Mouse (Mus musculus): ENCODE results near the gene S100a3. TPM values are rescaled to one million over a fixed set of nuclear protein-coding genes. Genes with fewer than 3 reads are reported as not detected.

Gene S100a3
- polyA plus RNA-seq, 1 experiment from 2014 or later: 0.32 TPM

DNA sequence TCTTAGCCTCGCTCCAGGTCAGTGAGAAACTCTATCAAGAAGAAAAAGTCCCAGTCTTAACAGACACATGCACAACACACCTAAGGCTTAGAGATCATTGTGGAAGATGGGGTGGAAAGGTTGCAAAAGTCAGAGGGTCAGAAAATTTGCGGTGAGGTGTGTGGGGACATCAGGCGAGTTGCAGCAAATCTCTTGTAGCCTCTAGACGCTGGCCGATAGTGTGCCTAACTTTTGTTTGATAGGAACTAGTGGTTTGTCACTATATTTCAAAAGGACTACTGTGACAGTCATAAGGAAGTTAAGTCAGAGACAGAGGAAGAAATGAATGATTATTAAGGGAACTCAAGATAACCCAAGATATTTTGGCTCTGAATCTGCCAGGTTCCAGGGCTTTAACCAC lies 67.0 kb downstream of the S100a3 start:
- Histone ChIP-seq H3K4me2 (ENCODE audit: low read length) (no peak overlapping the region), H3K27ac (replicated peaks in 1 of 2; ENCODE audit: control insufficient read depth in 1 of 2, insufficient read depth in 1 of 2, low read depth in 2 of 2, low read length in 2 of 2) (no peak overlapping the region), H3K4me1 (ENCODE audit: control insufficient read depth in 2 of 2, insufficient read depth in 2 of 2, low read length in 2 of 2) (peaks cover 10 to 11% of the 10 kb centered on the region in 2 experiments), H3K9ac (ENCODE audit: low read length) (no peak overlapping the region), H3K4me3 (ENCODE audit: control insufficient read depth in 1 of 2, insufficient read depth in 1 of 2, low read depth in 1 of 2, low read length in 2 of 2) (no peak overlapping the region), H3K36me3 (ENCODE audit: control insufficient read depth, insufficient read depth, low read length) (no peaks in the 10 kb centered on the region), H3K27me3 (ENCODE audit: control insufficient read depth, insufficient read depth, low read length) (no peaks in the 10 kb centered on the region), H3K9me3 (ENCODE audit: control insufficient read depth, low read length) (no peaks in the 10 kb centered on the region)
- no peak for ATAC-seq (ENCODE audit: insufficient number of reproducible peaks, insufficient read depth, low FRiP score, low read depth)
- WGBS: 88% methylated on average over 5 of the region's 5 CpGs

DNA sequence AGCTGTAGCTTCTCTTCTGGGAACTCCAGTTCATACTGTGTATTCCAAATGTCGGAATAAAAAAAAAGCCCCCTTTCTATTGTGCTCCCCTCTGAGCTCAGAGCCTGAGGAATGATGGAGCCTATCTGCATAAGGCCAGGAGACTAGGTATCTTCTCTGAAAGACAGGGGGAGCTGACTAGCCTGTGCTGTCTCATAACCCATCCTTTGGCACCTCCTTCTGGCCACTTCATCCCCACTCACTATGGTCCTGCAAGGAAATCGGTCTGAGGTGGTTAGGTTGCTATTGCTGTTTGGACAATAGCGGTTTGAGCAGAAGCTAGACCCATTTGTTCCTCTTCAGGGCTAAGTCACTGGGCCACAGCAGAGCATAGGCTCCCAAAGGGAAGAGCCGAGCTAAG lies 67.4 kb downstream of the S100a3 start:
- Histone ChIP-seq H3K4me1 (ENCODE audit: control insufficient read depth in 2 of 2, insufficient read depth in 2 of 2, low read length in 2 of 2) (peaks cover 10 to 11% of the 10 kb centered on the region in 2 experiments), H3K9me3 (ENCODE audit: control insufficient read depth, low read length) (no peaks in the 10 kb centered on the region), H3K27ac (replicated peaks in 1 of 2; ENCODE audit: control insufficient read depth in 1 of 2, insufficient read depth in 1 of 2, low read depth in 2 of 2, low read length in 2 of 2) (no peak overlapping the region), H3K27me3 (ENCODE audit: control insufficient read depth, insufficient read depth, low read length) (no peaks in the 10 kb centered on the region), H3K9ac (ENCODE audit: low read length) (no peak overlapping the region), H3K36me3 (ENCODE audit: control insufficient read depth, insufficient read depth, low read length) (no peaks in the 10 kb centered on the region), H3K4me2 (ENCODE audit: low read length) (no peak overlapping the region), H3K4me3 (ENCODE audit: control insufficient read depth in 1 of 2, insufficient read depth in 1 of 2, low read depth in 1 of 2, low read length in 2 of 2) (no peak overlapping the region)
- WGBS: 51% methylated on average over 4 of the region's 4 CpGs
- no peak for ATAC-seq (ENCODE audit: insufficient number of reproducible peaks, insufficient read depth, low FRiP score, low read depth)

DNA sequence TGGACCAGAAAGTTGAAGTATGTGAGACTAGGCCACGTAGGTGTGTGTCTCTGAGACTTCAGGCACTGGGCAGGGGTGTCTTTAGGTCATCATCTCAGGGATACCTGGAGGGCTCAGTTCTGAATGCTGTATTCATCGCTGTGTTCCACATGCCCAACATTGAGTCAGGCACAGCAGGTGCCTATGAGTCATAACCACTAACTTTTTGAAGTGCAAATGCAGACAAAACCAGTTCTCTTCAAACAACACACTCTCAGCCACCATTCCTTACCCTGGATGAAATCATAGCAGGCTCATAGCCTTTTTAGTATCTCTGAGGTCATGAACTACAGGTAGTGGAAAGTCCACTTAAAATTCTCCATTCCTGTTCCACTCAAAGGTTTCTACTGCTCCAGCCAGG lies 68.9 kb downstream of the S100a3 start:
- Histone ChIP-seq H3K4me1 (ENCODE audit: control insufficient read depth in 2 of 2, insufficient read depth in 2 of 2, low read length in 2 of 2) (0 out of 4 replicates have a peak, but pooled peaks cover 0 to 2% of the 10 kb centered on the region in 2 experiments), H3K4me3 (ENCODE audit: control insufficient read depth in 1 of 2, insufficient read depth in 1 of 2, low read depth in 1 of 2, low read length in 2 of 2) (no peak overlapping the region), H3K27ac (replicated peaks in 1 of 2; ENCODE audit: control insufficient read depth in 1 of 2, insufficient read depth in 1 of 2, low read depth in 2 of 2, low read length in 2 of 2) (no peak overlapping the region), H3K9me3 (ENCODE audit: control insufficient read depth, low read length) (no peaks in the 10 kb centered on the region), H3K9ac (ENCODE audit: low read length) (no peak overlapping the region), H3K36me3 (ENCODE audit: control insufficient read depth, insufficient read depth, low read length) (no peaks in the 10 kb centered on the region), H3K27me3 (ENCODE audit: control insufficient read depth, insufficient read depth, low read length) (no peaks in the 10 kb centered on the region), H3K4me2 (ENCODE audit: low read length) (no peak overlapping the region)
- ATAC-seq (ENCODE audit: insufficient number of reproducible peaks, insufficient read depth, low FRiP score, low read depth): no peak
- 75% methylated on average over 2 of the region's 2 CpGs for WGBS

DNA sequence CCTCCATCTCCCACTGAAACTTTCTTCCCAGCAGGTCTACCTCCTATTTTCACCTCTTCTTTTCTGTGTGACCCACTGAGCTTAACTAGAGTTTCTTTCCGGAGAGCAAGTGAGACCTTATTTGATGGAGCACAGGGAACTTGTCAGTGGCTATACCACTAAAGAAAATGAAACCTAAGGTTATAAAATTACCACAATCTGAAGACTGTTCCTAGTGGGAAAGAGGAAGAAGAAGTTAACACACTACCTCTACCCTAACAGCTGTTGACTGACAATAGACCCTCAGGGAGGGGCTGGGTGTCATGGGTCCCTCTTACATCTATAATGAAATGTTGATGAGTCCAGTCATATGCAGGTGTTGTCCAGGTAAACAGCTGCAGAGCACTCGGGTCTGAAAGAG lies 71.6 kb downstream of the S100a3 start:
- no peaks in the 10 kb centered on the region for H3K4me1 ChIP-seq (ENCODE audit: control insufficient read depth in 2 of 2, insufficient read depth in 2 of 2, low read length in 2 of 2)
- ATAC-seq (ENCODE audit: insufficient number of reproducible peaks, insufficient read depth, low FRiP score, low read depth): no peak

DNA sequence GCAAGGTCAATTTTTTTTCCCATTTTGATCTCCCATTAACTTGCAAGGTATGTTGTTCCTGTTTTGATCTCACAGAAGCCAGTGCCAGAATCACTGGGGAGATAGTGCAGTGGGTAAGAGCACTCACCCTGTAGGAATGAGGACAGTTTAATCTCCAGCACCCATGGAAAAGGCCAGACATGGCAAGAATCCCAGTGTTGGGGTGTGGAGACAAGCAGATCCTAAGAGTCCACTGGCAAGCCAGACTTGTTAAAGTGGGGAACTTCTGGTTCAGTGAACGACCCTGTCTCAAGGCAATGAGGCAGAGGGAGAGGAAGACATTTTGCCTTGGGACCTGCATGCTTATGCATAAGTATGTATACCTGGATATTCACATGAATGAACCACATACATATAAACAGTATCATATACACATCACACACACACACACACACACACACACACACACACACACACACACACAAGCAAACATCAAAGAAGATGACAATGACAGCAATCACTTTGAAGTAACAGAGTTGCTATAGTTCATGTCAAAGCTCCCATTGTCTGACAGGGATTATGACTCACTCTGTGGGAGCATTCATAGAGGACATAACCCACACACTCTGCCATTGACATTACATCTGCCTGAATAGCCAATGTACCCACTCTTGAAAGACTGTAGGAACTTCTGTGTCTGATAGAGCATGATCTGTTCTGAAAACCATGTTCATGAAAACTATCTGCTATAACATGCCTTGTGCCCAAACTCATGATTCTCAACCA lies 78.3 kb downstream of the S100a3 start:
- Histone ChIP-seq H3K27me3 (ENCODE audit: control insufficient read depth, insufficient read depth, low read length) (no peaks in the 10 kb centered on the region), H3K27ac (replicated peaks in 1 of 2; ENCODE audit: control insufficient read depth in 1 of 2, insufficient read depth in 1 of 2, low read depth in 2 of 2, low read length in 2 of 2) (no peak overlapping the region), H3K4me1 (ENCODE audit: control insufficient read depth in 2 of 2, insufficient read depth in 2 of 2, low read length in 2 of 2) (no peaks in the 10 kb centered on the region), H3K9ac (ENCODE audit: low read length) (no peak overlapping the region), H3K9me3 (ENCODE audit: control insufficient read depth, low read length) (no peaks in the 10 kb centered on the region), H3K4me2 (ENCODE audit: low read length) (no peak overlapping the region), H3K36me3 (ENCODE audit: control insufficient read depth, insufficient read depth, low read length) (no peaks in the 10 kb centered on the region), H3K4me3 (ENCODE audit: control insufficient read depth in 1 of 2, insufficient read depth in 1 of 2, low read depth in 1 of 2, low read length in 2 of 2) (no peak overlapping the region)
- ATAC-seq (ENCODE audit: insufficient number of reproducible peaks, insufficient read depth, low FRiP score, low read depth): no peak
- 32% methylated on average over 1 of the region's 1 CpGs for WGBS

More for the DNA sequence above, 71.6 kb downstream of the S100a3 start:
- WGBS: 77% methylated on average over 2 of the region's 2 CpGs
- H3K27ac ChIP-seq (replicated peaks in 1 of 2; ENCODE audit: control insufficient read depth in 1 of 2, insufficient read depth in 1 of 2, low read depth in 2 of 2, low read length in 2 of 2): no peak overlapping the region
- no peaks in the 10 kb centered on the region for H3K9me3 ChIP-seq (ENCODE audit: control insufficient read depth, low read length)
- H3K4me3 ChIP-seq (ENCODE audit: control insufficient read depth in 1 of 2, insufficient read depth in 1 of 2, low read depth in 1 of 2, low read length in 2 of 2): no peak overlapping the region
- no peak overlapping the region for H3K9ac ChIP-seq (ENCODE audit: low read length)
- H3K36me3 ChIP-seq (ENCODE audit: control insufficient read depth, insufficient read depth, low read length): no peaks in the 10 kb centered on the region
- H3K4me2 ChIP-seq (ENCODE audit: low read length): no peak overlapping the region
- no peaks in the 10 kb centered on the region for H3K27me3 ChIP-seq (ENCODE audit: control insufficient read depth, insufficient read depth, low read length)

DNA sequence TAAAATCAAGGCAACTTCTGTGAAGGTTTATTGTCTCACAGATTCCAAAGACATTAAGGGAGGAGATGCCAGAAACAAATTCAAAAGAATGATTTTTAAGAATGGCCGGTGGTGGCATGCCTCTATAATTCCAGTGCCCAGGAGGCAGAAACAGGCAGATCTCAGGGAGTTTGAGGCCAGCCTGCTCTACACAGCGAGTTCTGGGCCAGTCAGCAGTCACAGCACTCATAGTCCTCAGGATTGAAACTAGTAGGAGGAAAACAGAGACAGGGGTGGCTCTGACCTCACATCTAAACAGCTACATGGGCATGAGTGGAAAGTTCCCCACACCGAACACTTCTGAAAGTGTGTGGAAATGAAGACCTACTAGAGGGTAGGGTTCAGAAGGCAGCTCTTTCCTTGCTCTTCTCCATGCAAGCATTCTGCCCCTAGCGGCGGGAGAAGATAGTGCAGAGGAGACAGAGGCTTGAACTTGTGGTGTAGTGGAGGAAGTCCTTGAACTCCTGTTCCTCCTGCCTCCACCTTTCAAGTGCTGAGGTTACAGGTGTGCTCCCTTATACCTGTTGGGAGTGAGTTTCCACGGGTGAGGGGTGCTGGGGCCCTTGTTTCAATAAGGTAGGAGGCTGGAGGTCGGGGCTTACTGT lies 79.3 kb downstream of the S100a3 start:
- Histone ChIP-seq H3K27me3 (ENCODE audit: control insufficient read depth, insufficient read depth, low read length) (no peaks in the 10 kb centered on the region), H3K27ac (replicated peaks in 1 of 2; ENCODE audit: control insufficient read depth in 1 of 2, insufficient read depth in 1 of 2, low read depth in 2 of 2, low read length in 2 of 2) (no peak overlapping the region), H3K4me2 (ENCODE audit: low read length) (no peak overlapping the region), H3K9me3 (ENCODE audit: control insufficient read depth, low read length) (no peaks in the 10 kb centered on the region), H3K9ac (ENCODE audit: low read length) (no peak overlapping the region), H3K4me3 (ENCODE audit: control insufficient read depth in 1 of 2, insufficient read depth in 1 of 2, low read depth in 1 of 2, low read length in 2 of 2) (no peak overlapping the region), H3K36me3 (ENCODE audit: control insufficient read depth, insufficient read depth, low read length) (no peaks in the 10 kb centered on the region), H3K4me1 (ENCODE audit: control insufficient read depth in 2 of 2, insufficient read depth in 2 of 2, low read length in 2 of 2) (no peaks in the 10 kb centered on the region)
- no peak for ATAC-seq (ENCODE audit: insufficient number of reproducible peaks, insufficient read depth, low FRiP score, low read depth)
- 46% methylated on average over 7 of the region's 7 CpGs for WGBS

DNA sequence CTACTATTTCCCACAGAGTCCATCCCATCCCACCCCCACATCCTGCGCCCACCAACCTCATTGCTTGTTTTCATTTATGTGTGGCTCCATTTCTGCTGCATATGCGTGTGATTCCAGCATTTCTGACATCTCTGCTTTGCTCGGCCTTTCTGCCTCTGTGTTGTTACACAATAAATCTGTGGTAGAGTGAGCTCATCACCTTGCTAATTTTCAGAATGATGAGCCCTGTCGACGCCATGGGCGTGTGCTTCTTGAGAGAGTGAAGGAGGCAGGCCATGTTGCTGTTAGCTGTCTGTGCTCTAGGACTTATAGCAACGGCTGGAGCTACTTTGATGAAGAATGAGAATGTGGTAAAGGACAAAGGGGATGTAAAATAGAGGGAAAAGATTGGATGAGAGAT lies 80.6 kb downstream of the S100a3 start:
- no peaks in the 10 kb centered on the region for H3K4me1 ChIP-seq (ENCODE audit: control insufficient read depth in 2 of 2, insufficient read depth in 2 of 2, low read length in 2 of 2)
- no peak overlapping the region for H3K27ac ChIP-seq (replicated peaks in 1 of 2; ENCODE audit: control insufficient read depth in 1 of 2, insufficient read depth in 1 of 2, low read depth in 2 of 2, low read length in 2 of 2)
- no peaks in the 10 kb centered on the region for H3K27me3 ChIP-seq (ENCODE audit: control insufficient read depth, insufficient read depth, low read length)
- no peaks in the 10 kb centered on the region for H3K9me3 ChIP-seq (ENCODE audit: control insufficient read depth, low read length)
- no peaks in the 10 kb centered on the region for H3K36me3 ChIP-seq (ENCODE audit: control insufficient read depth, insufficient read depth, low read length)
- no peak overlapping the region for H3K9ac ChIP-seq (ENCODE audit: low read length)
- 73% methylated on average over 7 of the region's 7 CpGs for WGBS
- no peak overlapping the region for H3K4me2 ChIP-seq (ENCODE audit: low read length)
- ATAC-seq (ENCODE audit: insufficient number of reproducible peaks, insufficient read depth, low FRiP score, low read depth): no peak
- no peak overlapping the region for H3K4me3 ChIP-seq (ENCODE audit: control insufficient read depth in 1 of 2, insufficient read depth in 1 of 2, low read depth in 1 of 2, low read length in 2 of 2)

Data from heart, embryonic 14.5 days (tissue).